Mouse (Mus musculus): Measurements from ENCODE around the gene Mmp1b. TPM values are rescaled to one million over a fixed set of nuclear protein-coding genes. Genes with fewer than 3 reads are reported as not detected.

Mmp1b gene
- not detected in 2 replicates for polyA plus RNA-seq (2015; fragmentation: Nextera tagmentation; extraction: Ambion mirVana)

DNA sequence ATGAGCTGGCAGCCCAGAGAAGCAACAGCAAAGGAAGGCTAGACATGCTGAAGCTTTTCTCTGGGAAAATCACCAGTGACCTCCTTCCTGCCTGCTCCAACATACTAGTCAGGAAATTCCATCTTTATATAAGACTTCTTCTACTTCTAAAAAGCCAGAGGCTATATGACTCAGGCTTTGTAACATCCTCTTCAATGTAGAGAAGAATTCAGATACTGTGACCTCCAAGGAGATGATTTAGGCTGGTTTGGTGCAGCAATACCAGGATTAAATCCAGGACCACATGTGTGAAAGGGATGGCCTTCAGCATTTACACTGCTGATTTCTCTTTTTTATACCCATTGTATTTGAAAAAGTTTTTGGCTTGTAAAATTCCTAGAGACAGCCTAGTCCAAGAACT, at the start of gene Mmp1b:
Mmp1b (minus strand) TSS at position 101 of the 400 bp plus-strand sequence.

DNA sequence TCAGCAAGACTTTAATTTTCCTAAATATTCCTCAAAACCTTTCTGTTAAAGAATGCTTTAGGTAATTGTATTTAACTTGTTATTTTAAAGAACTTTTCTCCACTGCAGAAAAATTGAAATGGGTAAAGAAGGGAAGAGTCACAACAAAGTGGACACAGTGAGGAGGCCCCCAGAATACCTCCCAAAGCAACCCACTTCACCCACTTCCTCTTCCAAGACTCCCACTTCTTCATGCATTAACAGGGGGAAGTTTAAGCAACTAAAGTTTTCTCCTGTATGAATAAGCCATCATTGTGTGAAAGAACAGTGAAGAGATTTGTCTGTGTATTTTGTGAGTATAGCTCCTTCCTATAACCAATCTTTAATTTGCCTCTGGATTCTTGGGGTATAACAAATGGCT, 43.7 kb downstream of the Mmp1b start, which contains the start of gene Mmp12:
Mmp12 (plus strand) TSS at position 275 of the 400 bp plus-strand sequence.

Other genes starting within 250 kb of the Mmp1b start
- gene Dync2h1, start 203.6 kb downstream of the Mmp1b start, polyA plus RNA-seq (2015; fragmentation: Nextera tagmentation; extraction: Ambion mirVana), result 3.8 and 5.3 TPM in 2 replicates
- 79.1 and 85.7 TPM in 2 replicates for gene Dcun1d5, start 203.5 kb downstream of the Mmp1b start, polyA plus RNA-seq (2015; fragmentation: Nextera tagmentation; extraction: Ambion mirVana)
- 0.40 and 0.58 TPM in 2 replicates for gene Mmp13, start 115.5 kb downstream of the Mmp1b start, polyA plus RNA-seq (2015; fragmentation: Nextera tagmentation; extraction: Ambion mirVana)
- gene Mmp12, start 43.7 kb downstream of the Mmp1b start, polyA plus RNA-seq (2015; fragmentation: Nextera tagmentation; extraction: Ambion mirVana), result 0.18 and 0.19 TPM in 2 replicates
- 0.23 TPM in 1 of 2 replicates, not detected in the other for gene Mmp3, start 57.8 kb upstream of the Mmp1b start, polyA plus RNA-seq (2015; fragmentation: Nextera tagmentation; extraction: Ambion mirVana)
- gene Mmp10, start 114.3 kb upstream of the Mmp1b start, polyA plus RNA-seq (2015; fragmentation: Nextera tagmentation; extraction: Ambion mirVana), result not detected in 2 replicates
- gene Mmp8, start 170.4 kb upstream of the Mmp1b start, polyA plus RNA-seq (2015; fragmentation: Nextera tagmentation; extraction: Ambion mirVana), result 81.8 and 113 TPM in 2 replicates
- 0.60 and 0.70 TPM in 2 replicates for gene Mmp27, start 183.3 kb upstream of the Mmp1b start, polyA plus RNA-seq (2015; fragmentation: Nextera tagmentation; extraction: Ambion mirVana)
- gene Mmp20, start 240.2 kb upstream of the Mmp1b start, polyA plus RNA-seq (2015; fragmentation: Nextera tagmentation; extraction: Ambion mirVana), result not detected in 2 replicates